Comparison of ENCODE assay signal across 22 mouse cellular contexts in genomic region chr8:125379939-125380338, GRCm38 (mm10).
DNase-seq lines count a peak whose midpoint lies in the region; ATAC-seq and TF ChIP-seq lines count a peak whose summit lies in the region.
"Had no signal": no experiment of that assay in that cellular context is flagged by ENCODE, and none has a peak within 500 bp of the region (broad histone marks: within the 10 kb centered on the region; RNA-seq: fewer than 3 reads in every experiment).

No protein-coding gene starts in this region.

- in situ Hi-C loops in ES-E14 (cut with MboI; ENCODE audit: low sequenced_read_pairs in 2 of 2, unreplicated experiment in 2 of 2): no loop called here

- no peaks in the 10 kb centered on the region for H3K36me3 ChIP-seq in heart, adult 2 months (ENCODE audit: control insufficient read depth, insufficient read depth, low read length)
- H3K36me3 ChIP-seq in liver, embryonic 14.5 days (replicated peaks; ENCODE audit: control insufficient read depth, insufficient read depth, low read depth): no peaks in the 10 kb centered on the region
- H3K36me3 ChIP-seq in liver, embryonic 12.5 days: no peaks in the 10 kb centered on the region
- H3K36me3 ChIP-seq in ES-E14 (ENCODE audit: control insufficient read depth, insufficient read depth, low read length, poor library complexity, severe bottlenecking): no peaks in the 10 kb centered on the region
- H3K36me3 ChIP-seq in small intestine, adult 2 months (ENCODE audit: control insufficient read depth, insufficient read depth, low read length): no peaks in the 10 kb centered on the region
- H3K36me3 ChIP-seq: embryonic facial prominence, embryonic 15.5 days; neural tube, embryonic 12.5 days had no signal

- no peak overlapping the region for H3K4me3 ChIP-seq in heart, adult 2 months
- H3K4me3 ChIP-seq in liver, embryonic 14.5 days (ENCODE audit: insufficient read depth in 1 of 2, low read depth in 2 of 2, low read length in 2 of 2): no peak overlapping the region
- no peak overlapping the region for H3K4me3 ChIP-seq in liver, embryonic 12.5 days
- H3K4me3 ChIP-seq in ES-E14 (ENCODE audit: insufficient read depth in 1 of 2, low read depth in 1 of 2, low read length in 2 of 2, poor library complexity in 1 of 2, severe bottlenecking in 1 of 2): no peak overlapping the region
- H3K4me3 ChIP-seq in small intestine, adult 2 months (ENCODE audit: low read depth, low read length): no peak overlapping the region
- H3K4me3 ChIP-seq: embryonic facial prominence, embryonic 15.5 days; megakaryocyte, embryonic 14.5 days; neural tube, embryonic 12.5 days had no signal

- H3K9ac ChIP-seq in heart, adult 2 months (ENCODE audit: low read depth, low read length): no peak overlapping the region
- no peak overlapping the region for H3K9ac ChIP-seq in liver, embryonic 14.5 days (replicated peaks)
- no peak overlapping the region for H3K9ac ChIP-seq in liver, embryonic 12.5 days
- H3K9ac ChIP-seq in ES-E14 (ENCODE audit: insufficient read depth, low read depth, low read length, poor library complexity, severe bottlenecking): no peak overlapping the region
- H3K9ac ChIP-seq: embryonic facial prominence, embryonic 15.5 days; lung, embryonic 14.5 days; neural tube, embryonic 12.5 days had no signal

- H3K27me3 ChIP-seq in heart, adult 2 months (ENCODE audit: control insufficient read depth, insufficient read depth, low read length): no peaks in the 10 kb centered on the region
- H3K27me3 ChIP-seq in liver, embryonic 14.5 days (ENCODE audit: control insufficient read depth, insufficient read depth, low read length): no peaks in the 10 kb centered on the region
- no peaks in the 10 kb centered on the region for H3K27me3 ChIP-seq in liver, embryonic 12.5 days (replicated peaks)
- H3K27me3 ChIP-seq in small intestine, adult 2 months (ENCODE audit: control insufficient read depth, insufficient read depth, low read length): no peaks in the 10 kb centered on the region
- H3K27me3 ChIP-seq: embryonic facial prominence, embryonic 15.5 days had no signal

- intact Hi-C loops in heart, adult 2 months (cut with DNase I): no loop called here

- H3K27ac ChIP-seq in heart, adult 2 months: no peak overlapping the region
- H3K27ac ChIP-seq in liver, embryonic 14.5 days: no peak overlapping the region
- no peak overlapping the region for H3K27ac ChIP-seq in liver, embryonic 12.5 days
- no peak overlapping the region for H3K27ac ChIP-seq in ES-E14 (ENCODE audit: insufficient read depth, low read depth, low read length, poor library complexity, severe bottlenecking)
- no peak overlapping the region for H3K27ac ChIP-seq in small intestine, adult 2 months (ENCODE audit: insufficient read depth, low read depth, low read length)
- H3K27ac ChIP-seq: embryonic facial prominence, embryonic 15.5 days; neural tube, embryonic 12.5 days had no signal

- no peak overlapping the region for H3K4me2 ChIP-seq in liver, embryonic 14.5 days (ENCODE audit: low read depth)
- H3K4me2 ChIP-seq in liver, embryonic 12.5 days: no peak overlapping the region
- H3K4me2 ChIP-seq: embryonic facial prominence, embryonic 15.5 days; heart, embryonic 11.5 days; lung, embryonic 14.5 days; neural tube, embryonic 12.5 days had no signal

- WGBS in heart, adult 2 months: 60% methylated on average over 7 of the region's 7 CpGs
- WGBS in liver, embryonic 14.5 days (ENCODE audit: insufficient replicate concordance): 44% methylated on average over 7 of the region's 7 CpGs
- 46% methylated on average over 7 of the region's 7 CpGs for WGBS in liver, embryonic 12.5 days (ENCODE audit: insufficient replicate concordance)
- 50% methylated on average over 7 of the region's 7 CpGs for WGBS in small intestine, adult 2 months

- peak; percentile 22; the same call in 1 of the 2 replicates for TF ChIP-seq CTCF in heart, adult 2 months (IDR thresholded peaks at IDR 0.05)
- TF ChIP-seq CTCF in liver, embryonic 14.5 days (IDR thresholded peaks at IDR 0.05; ENCODE audit: low read depth): peak; percentile 32; the same call in 1 of the 2 replicates
- peak; percentile 23; the same call in 1 of the 2 replicates for TF ChIP-seq CTCF in small intestine, adult 2 months (IDR thresholded peaks at IDR 0.05; ENCODE audit: extremely low read depth, insufficient read length, insufficient replicate concordance, low read depth, low read length)

- TF ChIP-seq EP300 in heart, adult 2 months (IDR thresholded peaks at IDR 0.05; ENCODE audit: insufficient read depth, low read depth, low read length): no peak
- no peak for TF ChIP-seq EP300 in liver, embryonic 14.5 days (IDR thresholded peaks at IDR 0.05; ENCODE audit: low read depth)

- no peak for ATAC-seq in liver, embryonic 14.5 days (ENCODE audit: insufficient read depth)
- ATAC-seq in liver, embryonic 12.5 days: no peak
- no peak for ATAC-seq in activated CD4-positive, CD25-positive, alpha-beta regulatory T cell, adult 4 months
- ATAC-seq: forebrain, embryonic 14.5 days had no signal

- no peaks in the 10 kb centered on the region for H3K79me2 ChIP-seq in heart, adult 2 months (replicated peaks; ENCODE audit: control insufficient read depth, insufficient read depth, low read length)

- peaks cover 1% of the 10 kb centered on the region; the same call in 1 of the 2 replicates for H3K4me1 ChIP-seq in heart, adult 2 months (ENCODE audit: control insufficient read depth, insufficient read depth, low read length)
- peaks cover 0 to 8% of the 10 kb centered on the region in 2 experiments; a peak in 2 of 4 replicates for H3K4me1 ChIP-seq in liver, embryonic 14.5 days (replicated peaks; ENCODE audit: control insufficient read depth in 2 of 2, insufficient read depth in 2 of 2, low read length in 1 of 2)
- H3K4me1 ChIP-seq in liver, embryonic 12.5 days: peaks cover 5% of the 10 kb centered on the region; the same call in 1 of the 2 replicates
- H3K4me1 ChIP-seq in ES-E14 (ENCODE audit: control insufficient read depth in 2 of 2, insufficient read depth in 2 of 2, low read length in 2 of 2, poor library complexity in 1 of 2): no peaks in the 10 kb centered on the region; a peak in 1 of 4 replicates
- H3K4me1 ChIP-seq in small intestine, adult 2 months (ENCODE audit: control insufficient read depth, insufficient read depth, insufficient read length, low read length): no peaks in the 10 kb centered on the region
- H3K4me1 ChIP-seq: neural tube, embryonic 12.5 days had no signal

- no peak for TF ChIP-seq POLR2A in heart, adult 2 months (IDR thresholded peaks at IDR 0.05; ENCODE audit: insufficient read depth, low read depth, low read length)
- TF ChIP-seq POLR2A in small intestine, adult 2 months (IDR thresholded peaks at IDR 0.05; ENCODE audit: low read depth, low read length): no peak

- no peaks in the 10 kb centered on the region for H3K9me3 ChIP-seq in liver, embryonic 14.5 days (ENCODE audit: control insufficient read depth, low read length)
- H3K9me3 ChIP-seq in liver, embryonic 12.5 days (replicated peaks): no peaks in the 10 kb centered on the region
- no peaks in the 10 kb centered on the region for H3K9me3 ChIP-seq in ES-E14 (ENCODE audit: control insufficient read depth, insufficient read depth, low read depth, low read length)
- H3K9me3 ChIP-seq: embryonic facial prominence, embryonic 15.5 days; neural tube, embryonic 12.5 days had no signal

- no peak for DNase-seq in heart, adult 2 months
- no peak for DNase-seq in heart, postnatal 4 days
- no peak for DNase-seq in liver, embryonic 14.5 days (ENCODE audit: low read depth in 3 of 3, low spot score in 3 of 3)
- no peak for DNase-seq in ES-E14 (ENCODE audit: low read depth, low spot score)
- DNase-seq in left cerebral cortex, adult 9 months (ENCODE audit: low spot score in 2 of 2): no peak
- DNase-seq: adrenal gland, postnatal 14 days; cerebellum, adult 11 months; cerebellum, adult 9-11 months; gastrocnemius, postnatal 10 days; kidney, postnatal 36 days; lung, embryonic 14.5 days; midbrain, embryonic 14.5 days; retina, postnatal 1 day; right cerebral cortex, postnatal 25 days had no signal

TF ChIP-seq in ES-E14, 5 proteins besides CTCF, POLR2A, EP300 and RAD21:
- TF ChIP-seq MAFK (IDR thresholded peaks at IDR 0.05; ENCODE audit: insufficient read depth, low read depth, low read length) (peak; percentile 74; the same call in 1 of the 2 replicates), ZNF384 (IDR thresholded peaks at IDR 0.05; ENCODE audit: low read depth, low read length) (no peak), CHD2 (IDR thresholded peaks at IDR 0.05; ENCODE audit: low read depth, low read length) (no peak), ZC3H11A (IDR thresholded peaks at IDR 0.05; ENCODE audit: borderline replicate concordance, low read depth, low read length) (no peak)
